14 mouse cellular contexts compared by ENCODE assay signal in genomic region chr2:155079500-155080178, GRCm38 (mm10). TPM values are rescaled to one million over a fixed set of nuclear protein-coding genes. Genes with fewer than 3 reads are reported as not detected.
A peak's percentile ranks its signal among the peaks of the same experiment; 100 is the strongest.
DNase-seq lines count a peak whose midpoint lies in the region; ATAC-seq lines count a peak whose summit lies in the region.
"Had no signal": no experiment of that assay in that cellular context is flagged by ENCODE, and none has a peak within 500 bp of the region (broad histone marks: within the 10 kb centered on the region; RNA-seq: fewer than 3 reads in every experiment).

No protein-coding gene starts in this region.

- peak; percentile 76 for DNase-seq in R1 (ENCODE audit: low read depth, low spot score)
- peak; percentile 84 for DNase-seq in naive thymus-derived CD4-positive, alpha-beta T cell, adult 2 months (ENCODE audit: low read depth)
- peak; percentile 39 for DNase-seq in thymus, postnatal 4 days
- DNase-seq in cerebellum, adult 11 months: no peak
- DNase-seq in embryo, embryonic 9.5 days (ENCODE audit: extremely low spot score): no peak
- DNase-seq in gastrocnemius, postnatal 10 days: no peak
- DNase-seq: cerebellum, adult 11-12 months; heart, adult 18-20 months; kidney, adult 8-10 months; left cerebral cortex, postnatal 4 days; lung, postnatal 14 days; retina, postnatal 1 day had no signal

- peak; percentile 84 for ATAC-seq in CD4-positive, CD25-positive, alpha-beta regulatory T cell, adult 4 months
- ATAC-seq: forebrain, embryonic 16.5 days had no signal

RNA-seq across cellular contexts. Expression of gene Ahcy, which starts 5.3 kb away (rescaled TPM):
- polyA plus RNA-seq in CD4-positive, CD25-positive, alpha-beta regulatory T cell, adult 4 months (2017; shearing (Covaris generic)): 10 to 100 TPM; 23.7 to 49.5 TPM
- total RNA-seq in gastrocnemius, postnatal 10 days (2021): 10 to 100 TPM; 18.9 to 22.7 TPM

RNA-seq across cellular contexts. Expression of gene Itch, which starts 53.7 kb away (rescaled TPM):
- polyA plus RNA-seq in CD4-positive, CD25-positive, alpha-beta regulatory T cell, adult 4 months (2017; shearing (Covaris generic)): 10 to 100 TPM; 59.5 to 81.1 TPM
- 10 to 100 TPM; 25.7 to 33.8 TPM for total RNA-seq in gastrocnemius, postnatal 10 days (2021)

Comparison
In these comparisons a context has a peak if more than half of its experiments do, and no peak if none do; other contexts are left out.
1. DNase-seq: peak in R1 (single experiment), naive thymus-derived CD4-positive, alpha-beta T cell, adult 2 months (single experiment) and thymus, postnatal 4 days (single experiment); none in cerebellum, adult 11 months (single experiment), embryo, embryonic 9.5 days (single experiment) and gastrocnemius, postnatal 10 days (single experiment).